8 mouse cellular contexts compared by ENCODE assay signal in genomic region chr7:127656946-127657345, GRCm38 (mm10). TPM values are rescaled to one million over a fixed set of nuclear protein-coding genes. Genes with fewer than 3 reads are reported as not detected.
DNase-seq lines count a peak whose midpoint lies in the region; ATAC-seq and TF ChIP-seq lines count a peak whose summit lies in the region.

No protein-coding gene starts in this region.

- 0 out of 2 replicates have a peak, but pooled peaks cover 4% of the 10 kb centered on the region for H3K4me1 ChIP-seq in hindbrain, embryonic 14.5 days (replicated peaks; ENCODE audit: control insufficient read depth, insufficient read depth, low read length)
- peaks cover 3% of the 10 kb centered on the region; the same call in 1 of the 2 replicates for H3K4me1 ChIP-seq in hindbrain, embryonic 13.5 days (replicated peaks)
- no peaks in the 10 kb centered on the region for H3K4me1 ChIP-seq in cortical plate, adult 2 months (ENCODE audit: control insufficient read depth, insufficient read depth, low read length)

- H3K79me2 ChIP-seq in C2C12 (ENCODE audit: control insufficient read depth, insufficient read depth), result no peaks in the 10 kb centered on the region
- no peaks in the 10 kb centered on the region for H3K79me2 ChIP-seq in myocyte (ENCODE audit: control insufficient read depth, insufficient read depth)

- no peaks in the 10 kb centered on the region for H3K27me3 ChIP-seq in hindbrain, embryonic 14.5 days (ENCODE audit: control insufficient read depth, insufficient read depth, low read length)
- 0 out of 2 replicates have a peak, but pooled peaks cover 3% of the 10 kb centered on the region for H3K27me3 ChIP-seq in hindbrain, embryonic 13.5 days
- H3K27me3 ChIP-seq in C2C12 (ENCODE audit: control insufficient read depth, insufficient read depth, insufficient read length), result peaks cover 3% of the 10 kb centered on the region
- H3K27me3 ChIP-seq in myocyte (ENCODE audit: control insufficient read depth, insufficient read depth, insufficient read length), result no peaks in the 10 kb centered on the region

- no peaks in the 10 kb centered on the region for H3K9me3 ChIP-seq in hindbrain, embryonic 14.5 days (ENCODE audit: control insufficient read depth, low read length)
- H3K9me3 ChIP-seq in hindbrain, embryonic 13.5 days, result peaks cover 5% of the 10 kb centered on the region; the same call in 1 of the 2 replicates

- H3K36me3 ChIP-seq in hindbrain, embryonic 14.5 days (replicated peaks; ENCODE audit: control insufficient read depth, insufficient read depth), result no peaks in the 10 kb centered on the region
- no peaks in the 10 kb centered on the region for H3K36me3 ChIP-seq in hindbrain, embryonic 13.5 days
- no peaks in the 10 kb centered on the region for H3K36me3 ChIP-seq in C2C12 (ENCODE audit: control insufficient read depth, insufficient read depth)
- H3K36me3 ChIP-seq in myocyte (ENCODE audit: control insufficient read depth, insufficient read depth), result no peaks in the 10 kb centered on the region

- DNase-seq in hindbrain, embryonic 14.5 days (ENCODE audit: low spot score), result peak; percentile 64
- peak; percentile 64 for DNase-seq in T-cell, adult 2 months (ENCODE audit: low spot score)
- DNase-seq in kidney, postnatal 36 days, result peak; percentile 78 to 91
- peak; percentile 82 for DNase-seq in thymus, postnatal 25 days

- no peak for TF ChIP-seq POLR2A in cortical plate, adult 2 months (IDR thresholded peaks at IDR 0.05; ENCODE audit: extremely low read depth, insufficient read depth, low read length)
- TF ChIP-seq POLR2A in myocyte (IDR thresholded peaks at IDR 0.05; ENCODE audit: insufficient read length, low read depth), result no peak

- WGBS in hindbrain, embryonic 14.5 days, result 41% methylated on average over 4 of the region's 4 CpGs
- WGBS in hindbrain, embryonic 13.5 days, result 42% methylated on average over 4 of the region's 4 CpGs

- H3K4me3 ChIP-seq in hindbrain, embryonic 14.5 days (replicated peaks; ENCODE audit: low read length), result no peak overlapping the region
- H3K4me3 ChIP-seq in hindbrain, embryonic 13.5 days, result no peak overlapping the region
- no peak overlapping the region for H3K4me3 ChIP-seq in C2C12 (ENCODE audit: insufficient read depth, poor library complexity, severe bottlenecking)
- no peak overlapping the region for H3K4me3 ChIP-seq in cortical plate, adult 2 months (ENCODE audit: insufficient read depth, low read length)
- no peak overlapping the region for H3K4me3 ChIP-seq in myocyte

- no peak for ATAC-seq in hindbrain, embryonic 14.5 days (ENCODE audit: low FRiP score)
- ATAC-seq in hindbrain, embryonic 13.5 days (ENCODE audit: low FRiP score), result no peak

- no peak overlapping the region for H3ac ChIP-seq in C2C12 (ENCODE audit: control insufficient read depth, insufficient read length, low read depth)
- H3ac ChIP-seq in myocyte (ENCODE audit: control insufficient read depth, insufficient read length), result no peak overlapping the region

- TF ChIP-seq CTCF in C2C12 (IDR thresholded peaks at IDR 0.05; ENCODE audit: control insufficient read depth, insufficient read depth, insufficient read length), result peak; percentile 62
- peak; percentile 58 for TF ChIP-seq CTCF in cortical plate, adult 2 months (IDR thresholded peaks at IDR 0.05; ENCODE audit: extremely low read depth, insufficient read depth, low read length)

- H3K27ac ChIP-seq in hindbrain, embryonic 14.5 days, result no peak overlapping the region
- no peak overlapping the region for H3K27ac ChIP-seq in hindbrain, embryonic 13.5 days
- no peak overlapping the region for H3K27ac ChIP-seq in cortical plate, adult 2 months (ENCODE audit: insufficient read depth, low read length)

- no peaks in the 10 kb centered on the region for H3K79me3 ChIP-seq in C2C12 (ENCODE audit: low read depth)

- H3K9ac ChIP-seq in hindbrain, embryonic 14.5 days, result no peak overlapping the region
- no peak overlapping the region for H3K9ac ChIP-seq in hindbrain, embryonic 13.5 days

- no peak overlapping the region for H3K4me2 ChIP-seq in hindbrain, embryonic 14.5 days (replicated peaks)
- no peak overlapping the region for H3K4me2 ChIP-seq in hindbrain, embryonic 13.5 days
- H3K4me2 ChIP-seq in myocyte (ENCODE audit: low read depth), result no peak overlapping the region

TF ChIP-seq in C2C12, 6 proteins besides CTCF, POLR2A, EP300 and RAD21:
- TF ChIP-seq MYOG (IDR thresholded peaks at IDR 0.05; ENCODE audit: control insufficient read depth, extremely low read depth, insufficient read length) (no peak), MAX (IDR thresholded peaks at IDR 0.05) (peak; percentile 88), CEBPB (IDR thresholded peaks at IDR 0.05; ENCODE audit: low read depth) (no peak), USF1 (IDR thresholded peaks at IDR 0.05; ENCODE audit: low read depth) (no peak), FOSL1 (IDR thresholded peaks at IDR 0.05; ENCODE audit: insufficient read depth, low read length, poor library complexity, severe bottlenecking) (no peak), MYOD1 (IDR thresholded peaks at IDR 0.05; ENCODE audit: control insufficient read depth, insufficient read length, low read depth) (no peak)

TF ChIP-seq in myocyte, 11 proteins besides CTCF, POLR2A, EP300 and RAD21:
- no peak for TF ChIP-seq POLR2AphosphoS2 (IDR thresholded peaks at IDR 0.05; ENCODE audit: insufficient read length, low read depth)
- no peak for TF ChIP-seq E2F4 (IDR thresholded peaks at IDR 0.05; ENCODE audit: insufficient read depth)
- TF ChIP-seq MAX (IDR thresholded peaks at IDR 0.05; ENCODE audit: low read depth), result peak; percentile 32
TF ChIP-seq in myocyte: peak in this region for 1.

RNA-seq across cellular contexts. Expression of gene Zfp629, which starts 41.3 kb away (rescaled TPM):
- 22.2 and 22.9 TPM in 2 replicates for polyA plus RNA-seq in hindbrain, embryonic 14.5 days (2014; fragmentation: Nextera tagmentation; extraction: Ambion mirVana)
- 22.2 and 25.0 TPM in 2 replicates for polyA plus RNA-seq in hindbrain, embryonic 13.5 days (2015; fragmentation: Nextera tagmentation; extraction: Ambion mirVana)
- polyA plus RNA-seq in C2C12 (2012; fragmentation: generic; extraction: Trizol) (5.2 TPM), myocyte (2012; fragmentation: generic; extraction: Trizol) (6.3 TPM)
- polyA plus RNA-seq in cortical plate, adult 2 months (2012; rRNA removed), result 16.9 and 19.5 TPM in 2 replicates

RNA-seq across cellular contexts. Expression of gene Bcl7c, which starts 51.8 kb away (rescaled TPM):
- polyA plus RNA-seq in hindbrain, embryonic 14.5 days (2014; fragmentation: Nextera tagmentation; extraction: Ambion mirVana), result 50.2 and 57.4 TPM in 2 replicates
- 47.0 and 50.8 TPM in 2 replicates for polyA plus RNA-seq in hindbrain, embryonic 13.5 days (2015; fragmentation: Nextera tagmentation; extraction: Ambion mirVana)
- polyA plus RNA-seq in C2C12 (2012; fragmentation: generic; extraction: Trizol) (132 TPM), myocyte (2012; fragmentation: generic; extraction: Trizol) (94.7 TPM)
- polyA plus RNA-seq in cortical plate, adult 2 months (2012; rRNA removed), result 25.5 and 27.0 TPM in 2 replicates

RNA-seq across cellular contexts. Expression of gene Ctf1, which starts 55.6 kb away (rescaled TPM):
- polyA plus RNA-seq in hindbrain, embryonic 14.5 days (2014; fragmentation: Nextera tagmentation; extraction: Ambion mirVana), result 3.1 and 4.2 TPM in 2 replicates
- polyA plus RNA-seq in hindbrain, embryonic 13.5 days (2015; fragmentation: Nextera tagmentation; extraction: Ambion mirVana), result 2.8 and 3.3 TPM in 2 replicates
- polyA plus RNA-seq in C2C12 (2012; fragmentation: generic; extraction: Trizol) (9.2 TPM), myocyte (2012; fragmentation: generic; extraction: Trizol) (8.9 TPM)
- 7.1 and 7.5 TPM in 2 replicates for polyA plus RNA-seq in cortical plate, adult 2 months (2012; rRNA removed)
